Mouse (Mus musculus) kidney, postnatal 25 days (tissue): ENCODE measurements around the gene Gm10490.
"Not testable (repeated sequence)": the region's sequence is repeated elsewhere in the genome, so short reads cannot be mapped to it uniquely, and the experiment has no call there.

Experiments used
- DNase-seq, 2 experiments: peaks; one replicate each; pipeline ENCODE4 v3.0.0; 2021; ENCODE audit warnings: mixed read lengths in 2 of 2

Gm10490 gene

GRCm38 (mm10) chrX:7909242-7909641 lies at the start of gene Gm10490:
Gene Gm10490 (plus strand): TSS chrX:7909542.
- DNase-seq: not testable (repeated sequence)

GRCm38 (mm10) chrX:7863181-7863580 lies 46.2 kb upstream of the Gm10490 start:
- no peak for DNase-seq

GRCm38 (mm10) chrX:7864551-7864950 lies 44.8 kb upstream of the Gm10490 start:
- no peak for DNase-seq

- DNase-seq: no peak
These were observed 44.0 kb upstream of the Gm10490 start for GRCm38 (mm10) chrX:7865343-7865742.

GRCm38 (mm10) chrX:7865786-7866185 lies 43.6 kb upstream of the Gm10490 start:
- DNase-seq: no peak

GRCm38 (mm10) chrX:7867141-7867540 lies 42.2 kb upstream of the Gm10490 start:
- DNase-seq: no peak

- DNase-seq: no peak
These were observed 40.8 kb upstream of the Gm10490 start for GRCm38 (mm10) chrX:7868506-7868905.

GRCm38 (mm10) chrX:7869826-7870225 lies 39.5 kb upstream of the Gm10490 start:
- DNase-seq: no peak

- DNase-seq: peak; percentile 86 to 94
These were observed 31.3 kb upstream of the Gm10490 start, which contains the start of gene Pim2 for GRCm38 (mm10) chrX:7878007-7878419. Gene Pim2 (plus strand): TSS chrX:7878262.

GRCm38 (mm10) chrX:7878495-7878894 lies 30.8 kb upstream of the Gm10490 start:
- peak in 1 of 2 experiments; percentile 44 for DNase-seq

- DNase-seq: peak; percentile 70 to 86
These were observed 29.5 kb upstream of the Gm10490 start for GRCm38 (mm10) chrX:7879819-7880218.

- DNase-seq: peak; percentile 88 to 96
These were observed 25.3 kb upstream of the Gm10490 start, which contains the start of gene Slc35a2 for GRCm38 (mm10) chrX:7883841-7884567. Gene Slc35a2 (plus strand): TSS chrX:7884028.

GRCm38 (mm10) chrX:7898211-7898610 lies 11.1 kb upstream of the Gm10490 start:
- no peak for DNase-seq

- peak; percentile 92 to 96 for DNase-seq
These were observed 10.2 kb upstream of the Gm10490 start, which contains the start of the genes Pqbp1 and Timm17b for GRCm38 (mm10) chrX:7898880-7899874. Gene Pqbp1 (minus strand): TSS chrX:7899269. Gene Timm17b (plus strand): TSS chrX:7899357.

GRCm38 (mm10) chrX:7904441-7904840 lies 4.9 kb upstream of the Gm10490 start:
- no peak for DNase-seq

GRCm38 (mm10) chrX:7907735-7908134 lies 1.6 kb upstream of the Gm10490 start, which contains the start of gene Gm10491:
Gene Gm10491 (minus strand): TSS chrX:7907835.
- DNase-seq: no peak

GRCm38 (mm10) chrX:7910473-7910872 lies 1.1 kb downstream of the Gm10490 start:
- no peak for DNase-seq

- DNase-seq: peak in 1 of 2 experiments; percentile 34
These were observed 6.3 kb downstream of the Gm10490 start for GRCm38 (mm10) chrX:7915669-7916068.

- DNase-seq: not testable (repeated sequence)
These were observed 8.6 kb downstream of the Gm10490 start for GRCm38 (mm10) chrX:7917960-7918359.

- no peak for DNase-seq
These were observed 10.4 kb downstream of the Gm10490 start, which contains the start of gene Pcsk1n for GRCm38 (mm10) chrX:7919601-7920383. Gene Pcsk1n (plus strand): TSS chrX:7919822.

GRCm38 (mm10) chrX:7922032-7922431 lies 12.7 kb downstream of the Gm10490 start:
- no peak for DNase-seq

- peak in 1 of 2 experiments; percentile 14 for DNase-seq
These were observed 16.9 kb downstream of the Gm10490 start for GRCm38 (mm10) chrX:7926266-7926665.
